Mouse (Mus musculus) lung, adult 2 months (tissue): ENCODE results near the gene Tcf25.

Experiments used
- CTCF ChIP-seq: fragments of 200-500 bp; IDR thresholded peaks from 2 replicates; pipeline ENCODE4 v1.5.1; 2011; ENCODE audit warnings: mild to moderate bottlenecking, low read length, control low read depth; ENCODE audit not compliant: insufficient read depth
- POLR2A ChIP-seq: fragments of 200-500 bp; IDR thresholded peaks from 2 replicates; pipeline ENCODE4 v1.6.1; 2011; ENCODE audit warnings: low read depth, mild to moderate bottlenecking, control low read depth, low read length, borderline replicate concordance; ENCODE audit errors: extremely low read depth

GRCm38 (mm10) chr8:123427639-123428275 is 54.2 kb downstream of the Tcf25 start:
- TF ChIP-seq CTCF, result no peak
- TF ChIP-seq POLR2A, result no peak
